Mouse (Mus musculus): ENCODE measurements around the gene Brd9. TPM values are rescaled to one million over a fixed set of nuclear protein-coding genes. Genes with fewer than 3 reads are reported as not detected.
"Not testable (repeated sequence)": the region's sequence is repeated elsewhere in the genome, so short reads cannot be mapped to it uniquely, and the experiment has no call there.

Brd9 gene
- polyA plus RNA-seq, 1 experiment from 2014 or later: 20.2 TPM

GRCm38 (mm10) chr13:73996456-73996855 is 58.8 kb downstream of the Brd9 start:
- 45% methylated on average over 4 of the region's 4 CpGs for WGBS (ENCODE audit: insufficient replicate concordance)
- Histone ChIP-seq H3K4me3 (no peak overlapping the region), H3K9me3 (replicated peaks) (no peaks in the 10 kb centered on the region), H3K9ac (no peak overlapping the region), H3K27ac (no peak overlapping the region), H3K4me2 (no peak overlapping the region), H3K4me1 (peaks cover 4% of the 10 kb centered on the region; the same call in 1 of the 2 replicates), H3K27me3 (replicated peaks) (peaks cover 9% of the 10 kb centered on the region; the same call in 1 of the 2 replicates), H3K36me3 (no peaks in the 10 kb centered on the region)
- no peak for ATAC-seq

- Histone ChIP-seq H3K9me3 (replicated peaks) (no peaks in the 10 kb centered on the region), H3K4me1 (no peaks in the 10 kb centered on the region), H3K4me3 (no peak overlapping the region), H3K36me3 (no peaks in the 10 kb centered on the region), H3K4me2 (no peak overlapping the region), H3K27me3 (replicated peaks) (peaks cover 26% of the 10 kb centered on the region), H3K9ac (no peak overlapping the region), H3K27ac (no peak overlapping the region)
- no peak for ATAC-seq
Measured at GRCm38 (mm10) chr13:74000519-74000918, 62.9 kb downstream of the Brd9 start.

GRCm38 (mm10) chr13:74000961-74001360 is 63.4 kb downstream of the Brd9 start:
- H3K27ac ChIP-seq: no peak overlapping the region
- no peak overlapping the region for H3K4me3 ChIP-seq
- WGBS (ENCODE audit: insufficient replicate concordance): 66% methylated on average over 6 of the region's 6 CpGs
- peaks cover 30% of the 10 kb centered on the region for H3K27me3 ChIP-seq (replicated peaks)
- H3K4me1 ChIP-seq: no peaks in the 10 kb centered on the region
- H3K9me3 ChIP-seq (replicated peaks): no peaks in the 10 kb centered on the region
- no peak overlapping the region for H3K9ac ChIP-seq
- H3K4me2 ChIP-seq: no peak overlapping the region
- ATAC-seq: no peak
- no peaks in the 10 kb centered on the region for H3K36me3 ChIP-seq

GRCm38 (mm10) chr13:74001492-74001891 is 63.9 kb downstream of the Brd9 start:
- Histone ChIP-seq H3K27me3 (replicated peaks) (peaks cover 32% of the 10 kb centered on the region), H3K9ac (no peak overlapping the region), H3K4me2 (no peak overlapping the region), H3K9me3 (replicated peaks) (no peaks in the 10 kb centered on the region), H3K27ac (no peak overlapping the region), H3K4me3 (no peak overlapping the region), H3K36me3 (no peaks in the 10 kb centered on the region), H3K4me1 (no peaks in the 10 kb centered on the region)
- ATAC-seq: no peak
- WGBS (ENCODE audit: insufficient replicate concordance): 58% methylated on average over 4 of the region's 4 CpGs

GRCm38 (mm10) chr13:74006881-74007280 is 69.3 kb downstream of the Brd9 start:
- H3K9ac ChIP-seq; H3K36me3 ChIP-seq; ATAC-seq; H3K27ac ChIP-seq; H3K9me3 ChIP-seq (replicated peaks); H3K4me2 ChIP-seq; H3K4me3 ChIP-seq: not testable (repeated sequence)
- H3K4me1 ChIP-seq: peaks cover 26% of the 10 kb centered on the region
- peaks cover 71% of the 10 kb centered on the region for H3K27me3 ChIP-seq (replicated peaks)
- 73% methylated on average over 4 of the region's 4 CpGs for WGBS (ENCODE audit: insufficient replicate concordance)

- H3K9me3 ChIP-seq (replicated peaks); H3K27ac ChIP-seq; H3K9ac ChIP-seq; H3K4me3 ChIP-seq; ATAC-seq; H3K36me3 ChIP-seq: not testable (repeated sequence)
- peaks cover 26% of the 10 kb centered on the region for H3K4me1 ChIP-seq
- 60% methylated on average over 2 of the region's 2 CpGs for WGBS (ENCODE audit: insufficient replicate concordance)
- H3K4me2 ChIP-seq: peak overlapping the region; percentile 85
- H3K27me3 ChIP-seq (replicated peaks): peaks cover 84% of the 10 kb centered on the region
Measured at GRCm38 (mm10) chr13:74008216-74008615, 70.6 kb downstream of the Brd9 start.

- WGBS (ENCODE audit: insufficient replicate concordance): under 1% methylated on average over 56 of the region's 56 CpGs
- Histone ChIP-seq H3K9ac (peak within 1 kb of the TSS; percentile 61), H3K4me2 (peak within 1 kb of the TSS; percentile 85), H3K27me3 (replicated peaks) (peaks cover 90% of the 10 kb centered on the region), H3K27ac (no peak within 1 kb of the TSS), H3K9me3 (replicated peaks) (no peaks in the 10 kb centered on the region), H3K4me1 (peaks cover 26% of the 10 kb centered on the region), H3K4me3 (peak within 1 kb of the TSS; percentile 57), H3K36me3 (no peaks in the 10 kb centered on the region)
- ATAC-seq: peak; percentile 98
Measured at GRCm38 (mm10) chr13:74008948-74009718, 71.5 kb downstream of the Brd9 start, which contains the start of gene Tppp. Tppp (plus strand) TSS chr13:74009407.

- Histone ChIP-seq H3K9ac (peak overlapping the region; percentile 23; the same call in 1 of the 2 replicates), H3K4me2 (peak overlapping the region; percentile 85), H3K9me3 (replicated peaks) (no peaks in the 10 kb centered on the region), H3K27me3 (replicated peaks) (peaks cover 88% of the 10 kb centered on the region), H3K36me3 (no peaks in the 10 kb centered on the region), H3K4me3 (peak overlapping the region; percentile 57), H3K4me1 (peaks cover 26% of the 10 kb centered on the region), H3K27ac (no peak overlapping the region)
- peak; percentile 7; the same call in 1 of the 2 replicates for ATAC-seq
- 2% methylated on average over 54 of the region's 55 CpGs for WGBS (ENCODE audit: insufficient replicate concordance)
Measured at GRCm38 (mm10) chr13:74009791-74010614, 72.4 kb downstream of the Brd9 start.

Small RNA genes lying within 50 kb of the gene (microRNA-seq; reads per million reads assigned to microRNA genes)
- gene Gm25197: not detected

Other genes with a start within 250 kb of the Brd9 start
- 0.45 and 0.47 TPM in 2 replicates for gene Slc6a19, start 232.9 kb upstream of the Brd9 start, polyA plus RNA-seq (2016; fragmentation: Nextera tagmentation; extraction: Ambion mirVana)
- 10.8 and 11.1 TPM in 2 replicates for gene Slc12a7, start 204.7 kb upstream of the Brd9 start, polyA plus RNA-seq (2016; fragmentation: Nextera tagmentation; extraction: Ambion mirVana)
- gene Nkd2, start 90.2 kb upstream of the Brd9 start, polyA plus RNA-seq (2016; fragmentation: Nextera tagmentation; extraction: Ambion mirVana): 0.21 and 0.42 TPM in 2 replicates
- 37.6 and 38.6 TPM in 2 replicates for gene Trip13, start within 50 bp of the Brd9 start, polyA plus RNA-seq (2016; fragmentation: Nextera tagmentation; extraction: Ambion mirVana)
- not detected in 2 replicates for gene Zdhhc11, start 26.0 kb downstream of the Brd9 start, polyA plus RNA-seq (2016; fragmentation: Nextera tagmentation; extraction: Ambion mirVana)
- 0.32 and 0.39 TPM in 2 replicates for gene Tppp, start 71.6 kb downstream of the Brd9 start, polyA plus RNA-seq (2016; fragmentation: Nextera tagmentation; extraction: Ambion mirVana)
- 9.1 and 9.4 TPM in 2 replicates for gene Cep72, start 124.5 kb downstream of the Brd9 start, polyA plus RNA-seq (2016; fragmentation: Nextera tagmentation; extraction: Ambion mirVana)
- gene Slc9a3, start 183.6 kb downstream of the Brd9 start, polyA plus RNA-seq (2016; fragmentation: Nextera tagmentation; extraction: Ambion mirVana): not detected in 2 replicates

Data from liver, embryonic 12.5 days (tissue).